8 mouse cellular contexts compared by ENCODE assay signal in the genomic region with DNA sequence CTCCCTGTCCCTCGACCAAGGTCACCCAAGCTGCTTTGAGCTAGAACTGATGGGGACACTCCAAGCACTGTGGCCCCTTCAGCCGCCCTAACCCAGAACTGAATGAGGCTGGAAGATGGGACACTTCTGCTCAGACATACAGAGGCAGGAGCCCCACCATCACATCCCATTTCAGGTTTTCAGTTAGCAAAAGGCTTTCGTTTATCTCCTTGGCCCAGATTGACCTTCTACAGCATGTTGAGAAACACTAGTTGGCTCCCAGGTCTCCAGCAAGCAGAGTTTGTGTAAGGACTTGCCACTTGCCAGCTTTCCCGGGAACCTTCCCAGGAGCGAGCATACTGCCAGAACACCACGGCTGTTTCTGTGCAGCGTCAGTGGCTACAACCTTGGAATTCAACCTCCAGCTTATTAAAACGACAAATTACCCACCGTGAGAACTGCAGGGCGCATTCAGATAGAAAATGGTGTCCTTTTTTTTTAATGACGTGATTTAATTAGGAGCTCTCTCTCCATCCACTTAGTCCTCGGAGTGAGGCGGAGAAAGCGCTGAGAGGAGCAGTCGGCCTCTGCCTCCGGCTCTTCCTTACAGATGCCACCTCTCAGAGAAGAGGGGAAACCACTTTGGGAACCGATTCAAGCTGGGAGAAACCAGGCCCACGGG. TPM values are rescaled to one million over a fixed set of nuclear protein-coding genes. Genes with fewer than 3 reads are reported as not detected.
A peak's percentile ranks its signal among the peaks of the same experiment; 100 is the strongest.
DNase-seq lines count a peak whose midpoint lies in the region; ATAC-seq lines count a peak whose summit lies in the region.

No protein-coding gene starts in this region.

- ATAC-seq in granulocyte monocyte progenitor cell, adult 5-6 weeks (replicated peaks; ENCODE audit: poor library complexity, severe bottlenecking), result no peak

- peak; percentile 52 for DNase-seq in layer of hippocampus, adult 11-12 months (ENCODE audit: low spot score)
- DNase-seq in layer of hippocampus, adult 9-10 months (ENCODE audit: low spot score), result no peak
- peak; percentile 78 for DNase-seq in brain, adult 2 months (ENCODE audit: low read depth, low spot score)
- DNase-seq in gastrocnemius, adult 18-20 months (ENCODE audit: low spot score), result peak; percentile 92
- DNase-seq in layer of hippocampus, postnatal 10 days (ENCODE audit: low spot score in 2 of 2), result peak; percentile 66 to 75
- peak; percentile 58 for DNase-seq in right cerebral cortex, postnatal 25 days
- no peak for DNase-seq in spleen, adult 12 weeks (ENCODE audit: low spot score)

RNA-seq across cellular contexts. Expression of a gene that starts 39.7 kb away (rescaled TPM):
- 1 to 10 TPM; 6.5 to 6.7 TPM for total RNA-seq in gastrocnemius, adult 18-20 months (2021)
- 10 to 100 TPM; 21.1 to 21.5 TPM for total RNA-seq in layer of hippocampus, postnatal 10 days (2021)
- 26.3 and 40.3 TPM in 2 replicates for total RNA-seq in granulocyte monocyte progenitor cell, adult 5-6 weeks (2014; fragmentation: Nextera tagmentation)
- total RNA-seq in granulocyte monocyte progenitor cell, adult 5-6 weeks (2017), result 21.9 and 26.1 TPM in 2 replicates

RNA-seq across cellular contexts. Expression of a gene that starts 54.8 kb away (rescaled TPM):
- under 1 TPM; 0.16 to 0.24 TPM for total RNA-seq in gastrocnemius, adult 18-20 months (2021)
- total RNA-seq in layer of hippocampus, postnatal 10 days (2021), result 10 to 100 TPM; 21.9 to 24.2 TPM
- total RNA-seq in granulocyte monocyte progenitor cell, adult 5-6 weeks (2014; fragmentation: Nextera tagmentation), result not detected in 2 replicates
- total RNA-seq in granulocyte monocyte progenitor cell, adult 5-6 weeks (2017), result 0.21 and 0.47 TPM in 2 replicates

Comparison
In these comparisons a context has a peak if more than half of its experiments do, and no peak if none do; other contexts are left out.
1. DNase-seq: peak in layer of hippocampus, adult 11-12 months (single experiment), brain, adult 2 months (single experiment), gastrocnemius, adult 18-20 months (single experiment), layer of hippocampus, postnatal 10 days (2 of 2) and right cerebral cortex, postnatal 25 days (single experiment); none in layer of hippocampus, adult 9-10 months (single experiment) and spleen, adult 12 weeks (single experiment).
2. RNA of a gene that starts 54.8 kb away (total RNA-seq): 21.9 to 24.2 TPM in layer of hippocampus, postnatal 10 days; 0.16 to 0.24 TPM in gastrocnemius, adult 18-20 months and 0.21 to 0.47 TPM in granulocyte monocyte progenitor cell, adult 5-6 weeks; every median in the first group is over 10 times any median in the second.